Mouse (Mus musculus) urinary bladder, postnatal 14 days (tissue): ENCODE data around the gene Gcn1l1.

Source experiments
- DNase-seq: peaks from one replicate; pipeline ENCODE4 v3.0.0; 2021; ENCODE audit warnings: low spot score

The Gcn1l1 gene

GRCm38 (mm10) chr5:115656677-115657076 lies 91.6 kb downstream of the Gcn1l1 start:
- no peak for DNase-seq

GRCm38 (mm10) chr5:115657234-115657633 lies 92.2 kb downstream of the Gcn1l1 start:
- DNase-seq = no peak

GRCm38 (mm10) chr5:115658352-115658751 lies 93.3 kb downstream of the Gcn1l1 start:
- no peak for DNase-seq

GRCm38 (mm10) chr5:115662658-115663057 lies 97.6 kb downstream of the Gcn1l1 start:
- DNase-seq = no peak

- no peak for DNase-seq
Measured at GRCm38 (mm10) chr5:115666366-115667065, 101.5 kb downstream of the Gcn1l1 start.

GRCm38 (mm10) chr5:115667210-115667609 lies 102.2 kb downstream of the Gcn1l1 start:
- no peak for DNase-seq

GRCm38 (mm10) chr5:115667894-115668293 lies 102.8 kb downstream of the Gcn1l1 start:
- DNase-seq = no peak

- DNase-seq = no peak
Measured at GRCm38 (mm10) chr5:115668986-115669385, 103.9 kb downstream of the Gcn1l1 start.

- DNase-seq = no peak
Measured at GRCm38 (mm10) chr5:115669974-115670373, 104.9 kb downstream of the Gcn1l1 start.

GRCm38 (mm10) chr5:115670406-115670805 lies 105.4 kb downstream of the Gcn1l1 start:
- DNase-seq = no peak

- no peak for DNase-seq
Measured at GRCm38 (mm10) chr5:115671846-115672245, 106.8 kb downstream of the Gcn1l1 start.
